Mouse (Mus musculus) embryonic facial prominence, embryonic 12.5 days (tissue): ENCODE results near the gene Bbs9. TPM values are rescaled to one million over a fixed set of nuclear protein-coding genes. Genes with fewer than 3 reads are reported as not detected.

Experiments used
- ATAC-seq: fragments of 200-750 bp; cut with Nextera tagmentation; 2 replicates; pipeline ENCODE4 v1.8.0; 2017; ENCODE audit not compliant: insufficient number of reproducible peaks, insufficient read depth, low FRiP score, low TSS enrichment
- H3K27ac ChIP-seq: fragments of 300-500 bp; sonication (generic); 2 replicates; pipeline ENCODE4 v1.5.1; 2016; ENCODE audit warnings: mild to moderate bottlenecking
- H3K27me3 ChIP-seq: fragments of 300-500 bp; sonication (generic); 2 replicates; pipeline ENCODE4 v1.6.1; 2016; ENCODE audit warnings: mild to moderate bottlenecking, moderate library complexity
- H3K36me3 ChIP-seq: fragments of 300-500 bp; sonication (generic); 2 replicates; pipeline ENCODE4 v1.6.1; 2016; ENCODE audit warnings: mild to moderate bottlenecking
- H3K4me1 ChIP-seq: fragments of 300-500 bp; sonication (generic); 2 replicates; pipeline ENCODE4 v1.6.1; 2016
- H3K4me2 ChIP-seq: fragments of 300-500 bp; sonication (generic); replicated peaks from 2 replicates; pipeline ENCODE4 v1.6.1; 2016; ENCODE audit warnings: mild to moderate bottlenecking, moderate library complexity
- H3K4me3 ChIP-seq: fragments of 300-500 bp; sonication (generic); 2 replicates; pipeline ENCODE4 v1.5.1; 2016; ENCODE audit warnings: mild to moderate bottlenecking
- H3K9ac ChIP-seq: fragments of 300-500 bp; sonication (generic); 2 replicates; pipeline ENCODE4 v1.6.1; 2016; ENCODE audit warnings: mild to moderate bottlenecking, moderate library complexity
- H3K9me3 ChIP-seq: fragments of 300-500 bp; sonication (generic); 2 replicates; pipeline ENCODE4 v1.6.1; 2016; ENCODE audit warnings: mild to moderate bottlenecking, moderate library complexity
- WGBS: fragments of 180-500 bp; shearing (Covaris S2); methylation state at CpG from one replicate; pipeline ENCODE4 v1.1.7; 2016; 5-methylcytosine and 5-hydroxymethylcytosine counted together
- polyA plus RNA-seq: library from polyadenylated mRNA; unstranded; fragments of >200 nt; fragmentation: Nextera tagmentation; extraction: Ambion mirVana; gene quantifications from 2 replicates; pipeline ENCODE4 v1.2.1, GENCODE M21; 2016

Gene Bbs9
- polyA plus RNA-seq, 1 experiment from 2014 or later, result 17.3 TPM

DNA sequence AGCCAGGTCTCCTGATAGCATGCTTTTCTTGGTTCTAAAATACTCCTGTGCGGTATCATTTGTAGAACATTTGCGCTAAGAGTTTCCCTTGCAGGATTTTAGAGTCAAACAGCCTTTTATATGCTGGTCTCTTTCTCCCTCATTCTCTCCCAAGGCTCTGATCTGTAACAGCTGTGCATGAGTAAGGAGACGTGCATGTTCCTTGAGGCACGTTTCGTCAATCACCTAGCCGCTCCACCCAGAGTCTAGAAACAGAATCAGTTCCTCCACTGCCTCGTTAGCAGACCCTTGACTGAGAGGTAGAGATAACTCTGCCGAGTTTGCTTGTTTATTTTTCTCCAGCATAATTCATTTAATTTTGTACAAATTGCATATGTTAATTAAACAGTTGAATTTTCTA is 259.4 kb downstream of the Bbs9 start:
- no peak overlapping the region for H3K4me2 ChIP-seq
- ATAC-seq, result no peak
- no peaks in the 10 kb centered on the region for H3K36me3 ChIP-seq
- H3K4me1 ChIP-seq, result no peaks in the 10 kb centered on the region
- no peaks in the 10 kb centered on the region for H3K27me3 ChIP-seq
- no peak overlapping the region for H3K4me3 ChIP-seq
- no peaks in the 10 kb centered on the region for H3K9me3 ChIP-seq
- 52% methylated on average over 8 of the region's 8 CpGs for WGBS
- no peak overlapping the region for H3K9ac ChIP-seq
- no peak overlapping the region for H3K27ac ChIP-seq

DNA sequence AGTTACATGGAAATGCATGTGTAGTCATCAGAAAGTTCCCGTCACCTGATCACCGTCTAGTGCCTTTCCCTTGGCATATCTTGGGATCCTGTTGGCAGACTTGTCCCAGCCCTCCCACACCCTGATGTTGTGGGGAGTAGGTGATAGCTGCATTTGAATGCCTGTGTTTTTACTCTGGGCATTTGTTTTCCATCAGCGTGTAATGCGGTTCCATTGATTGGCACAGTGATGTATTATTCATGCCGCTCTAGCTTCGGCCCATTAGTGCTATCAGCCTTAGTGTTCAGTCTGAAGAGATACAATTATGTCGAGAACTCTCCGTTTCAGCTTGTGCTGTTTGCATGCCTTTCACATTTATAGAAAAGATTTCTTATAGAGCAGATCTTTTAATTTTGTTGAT is 259.9 kb downstream of the Bbs9 start:
- no peaks in the 10 kb centered on the region for H3K36me3 ChIP-seq
- H3K27ac ChIP-seq, result no peak overlapping the region
- H3K9me3 ChIP-seq, result no peaks in the 10 kb centered on the region
- H3K4me1 ChIP-seq, result no peaks in the 10 kb centered on the region
- no peak overlapping the region for H3K4me2 ChIP-seq
- H3K27me3 ChIP-seq, result no peaks in the 10 kb centered on the region
- H3K9ac ChIP-seq, result no peak overlapping the region
- no peak for ATAC-seq
- H3K4me3 ChIP-seq, result no peak overlapping the region
- WGBS, result 83% methylated on average over 8 of the region's 8 CpGs

DNA sequence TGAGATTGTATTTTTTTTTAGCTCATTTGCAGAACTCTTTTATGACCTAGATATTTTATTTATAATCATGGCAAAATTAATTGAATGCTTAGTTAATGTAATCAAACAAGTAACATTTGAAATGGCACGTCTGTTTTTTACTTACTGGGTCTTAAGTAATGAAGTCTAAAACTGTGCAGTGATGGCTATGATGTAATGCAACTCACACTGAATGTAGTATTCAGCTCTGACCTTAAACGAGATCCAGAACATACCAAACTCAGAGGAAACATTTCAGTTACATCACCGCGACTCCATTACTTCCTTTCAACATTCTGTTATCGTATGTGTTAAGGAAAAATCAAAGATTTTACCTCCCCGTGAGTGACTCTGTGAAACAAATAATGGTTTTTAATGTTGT is 262.4 kb downstream of the Bbs9 start:
- 64% methylated on average over 6 of the region's 6 CpGs for WGBS
- no peak overlapping the region for H3K4me3 ChIP-seq

DNA sequence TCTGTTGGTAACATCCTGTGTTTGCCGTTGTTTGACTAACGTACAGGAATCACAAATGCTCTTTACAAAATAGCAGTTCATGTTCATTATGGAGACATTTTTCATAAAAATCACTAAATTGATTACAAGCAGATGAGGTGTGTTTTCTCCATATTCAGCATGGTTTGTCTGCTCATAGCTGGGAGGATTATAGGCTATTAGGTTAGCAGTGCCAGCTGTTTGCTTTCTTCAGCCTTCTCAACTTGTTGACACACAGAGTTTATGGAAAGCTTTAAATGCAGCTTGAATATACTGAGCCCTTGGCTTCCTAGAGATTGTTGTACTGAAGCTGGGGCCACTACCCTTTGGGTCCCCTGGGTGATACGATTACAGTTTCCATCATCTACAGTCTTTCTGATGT is 263.3 kb downstream of the Bbs9 start:
- Histone ChIP-seq H3K9me3 (no peaks in the 10 kb centered on the region), H3K27ac (no peak overlapping the region), H3K36me3 (no peaks in the 10 kb centered on the region), H3K9ac (no peak overlapping the region), H3K4me3 (no peak overlapping the region), H3K4me1 (no peaks in the 10 kb centered on the region), H3K27me3 (no peaks in the 10 kb centered on the region), H3K4me2 (no peak overlapping the region)
- 93% methylated on average over 3 of the region's 3 CpGs for WGBS
- no peak for ATAC-seq

More for the DNA sequence above, 262.4 kb downstream of the Bbs9 start:
- no peaks in the 10 kb centered on the region for H3K36me3 ChIP-seq
- no peak overlapping the region for H3K4me2 ChIP-seq
- H3K9ac ChIP-seq, result no peak overlapping the region
- no peak overlapping the region for H3K27ac ChIP-seq
- H3K27me3 ChIP-seq, result no peaks in the 10 kb centered on the region
- no peak for ATAC-seq
- H3K9me3 ChIP-seq, result no peaks in the 10 kb centered on the region
- no peaks in the 10 kb centered on the region for H3K4me1 ChIP-seq

DNA sequence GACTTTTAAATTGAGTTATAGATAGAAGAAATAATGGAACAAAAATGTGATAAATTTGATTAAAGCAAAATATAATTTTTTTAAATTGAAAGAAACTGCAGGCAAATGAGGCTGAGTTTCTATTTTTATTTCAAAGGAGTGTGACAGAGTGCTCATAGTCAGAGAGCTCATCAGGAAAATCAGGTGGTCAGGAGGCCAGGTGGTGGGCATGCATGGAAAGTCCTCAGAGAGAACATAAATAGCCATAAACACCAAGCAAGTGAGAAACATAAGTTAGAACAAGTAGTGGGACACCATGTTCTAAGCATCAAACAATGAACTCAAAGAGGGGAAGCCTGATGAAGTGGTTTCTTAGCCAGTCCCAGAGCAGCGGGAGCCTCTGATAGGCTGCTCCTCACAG is 266.5 kb downstream of the Bbs9 start:
- Histone ChIP-seq H3K27ac (no peak overlapping the region), H3K9me3 (no peaks in the 10 kb centered on the region), H3K27me3 (no peaks in the 10 kb centered on the region), H3K36me3 (no peaks in the 10 kb centered on the region), H3K4me1 (no peaks in the 10 kb centered on the region), H3K4me2 (no peak overlapping the region), H3K9ac (no peak overlapping the region), H3K4me3 (no peak overlapping the region)
- WGBS, result 100% methylated on average over 1 of the region's 1 CpGs
- ATAC-seq, result no peak

DNA sequence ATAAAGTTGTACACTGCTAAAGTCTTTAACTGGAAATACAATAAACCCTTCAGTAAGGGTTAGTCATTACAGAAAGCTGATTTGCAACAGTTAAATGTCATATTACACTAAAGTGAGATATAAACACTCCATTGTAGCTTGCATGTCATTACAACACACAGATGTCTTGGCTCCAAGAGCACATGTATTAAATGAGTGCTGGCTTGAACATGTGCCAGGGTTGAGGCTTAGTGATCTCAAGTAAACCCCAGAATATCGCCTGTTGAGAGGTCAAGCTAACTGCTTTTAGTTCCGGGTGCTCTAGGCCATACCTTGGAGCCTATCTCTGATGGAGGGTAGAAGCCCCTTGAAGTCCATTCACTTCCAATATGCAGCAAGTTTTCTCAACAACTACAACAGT is 273.1 kb downstream of the Bbs9 start:
- ATAC-seq, result no peak
- WGBS, result 75% methylated on average over 2 of the region's 2 CpGs

DNA sequence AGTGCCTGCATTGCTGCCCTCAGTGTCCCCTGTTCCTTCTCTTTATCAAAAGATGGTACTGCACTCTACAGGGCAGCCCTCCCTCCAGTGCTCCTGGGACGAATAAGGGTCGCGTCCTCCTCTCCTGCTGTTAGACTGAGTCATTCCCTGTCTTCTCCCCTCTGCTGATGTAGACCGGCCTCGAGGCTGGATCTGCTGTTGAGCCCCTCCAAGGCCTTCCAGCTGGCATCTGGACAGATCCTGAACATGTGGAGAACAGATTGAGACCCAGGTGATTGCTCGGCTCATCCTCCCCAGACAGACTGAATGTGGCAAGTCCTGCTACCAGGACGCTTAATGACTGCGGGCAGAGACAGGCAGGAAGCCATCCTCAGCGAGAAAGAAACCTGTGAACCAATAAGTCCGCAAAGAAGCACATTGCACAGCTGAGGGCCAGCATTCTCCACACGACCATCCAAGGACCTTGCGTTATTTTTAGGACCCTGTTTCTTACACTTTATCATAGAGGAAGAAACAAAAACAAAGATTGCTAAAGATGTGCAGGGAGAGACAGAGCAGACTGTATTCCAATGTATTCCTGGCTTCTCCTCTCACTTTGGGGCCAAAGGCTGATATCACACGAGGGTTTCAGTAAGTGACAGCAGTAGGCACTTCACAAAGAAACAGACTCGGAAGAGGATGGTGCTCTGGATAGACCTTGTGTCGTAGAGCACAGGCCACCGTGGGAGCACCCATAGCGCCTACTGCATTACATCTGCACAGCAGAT is 275.4 kb downstream of the Bbs9 start:
- Histone ChIP-seq H3K4me1 (no peaks in the 10 kb centered on the region), H3K27ac (no peak overlapping the region), H3K4me2 (no peak overlapping the region), H3K27me3 (no peaks in the 10 kb centered on the region), H3K9ac (no peak overlapping the region), H3K9me3 (no peaks in the 10 kb centered on the region), H3K36me3 (no peaks in the 10 kb centered on the region), H3K4me3 (no peak overlapping the region)
- 75% methylated on average over 17 of the region's 17 CpGs for whole genome bisulfite sequencing
- 0 out of 2 replicates have a peak, but pooled peaks have one; percentile 28 for ATAC-seq

More for the DNA sequence above, 273.1 kb downstream of the Bbs9 start:
- H3K27me3 ChIP-seq, result no peaks in the 10 kb centered on the region
- H3K9ac ChIP-seq, result no peak overlapping the region
- H3K36me3 ChIP-seq, result no peaks in the 10 kb centered on the region
- H3K4me1 ChIP-seq, result no peaks in the 10 kb centered on the region
- no peaks in the 10 kb centered on the region for H3K9me3 ChIP-seq
- H3K4me2 ChIP-seq, result no peak overlapping the region
- no peak overlapping the region for H3K27ac ChIP-seq
- H3K4me3 ChIP-seq, result no peak overlapping the region

DNA sequence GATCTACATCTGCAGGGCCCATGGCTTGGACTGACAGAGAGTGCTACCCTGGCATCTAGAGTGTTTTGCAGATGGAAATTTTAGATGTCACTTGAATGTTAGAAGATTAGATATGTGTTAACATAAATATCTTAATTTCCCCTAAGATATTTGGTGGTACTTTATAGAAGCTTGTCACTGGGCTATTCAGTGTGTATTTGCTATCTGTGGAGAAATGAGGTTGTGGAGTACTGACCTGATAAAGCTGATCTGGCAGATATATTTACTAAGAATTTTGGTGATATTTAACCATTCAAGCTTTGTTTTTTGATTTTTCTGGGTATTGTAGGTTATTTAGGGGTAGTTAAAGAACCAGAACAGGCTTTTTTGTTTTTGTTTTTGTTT is 276.0 kb downstream of the Bbs9 start:
- Histone ChIP-seq H3K4me2 (no peak overlapping the region), H3K4me1 (no peaks in the 10 kb centered on the region), H3K27ac (no peak overlapping the region), H3K36me3 (no peaks in the 10 kb centered on the region), H3K9ac (no peak overlapping the region), H3K27me3 (no peaks in the 10 kb centered on the region), H3K4me3 (no peak overlapping the region), H3K9me3 (no peaks in the 10 kb centered on the region)
- no peak for ATAC-seq

DNA sequence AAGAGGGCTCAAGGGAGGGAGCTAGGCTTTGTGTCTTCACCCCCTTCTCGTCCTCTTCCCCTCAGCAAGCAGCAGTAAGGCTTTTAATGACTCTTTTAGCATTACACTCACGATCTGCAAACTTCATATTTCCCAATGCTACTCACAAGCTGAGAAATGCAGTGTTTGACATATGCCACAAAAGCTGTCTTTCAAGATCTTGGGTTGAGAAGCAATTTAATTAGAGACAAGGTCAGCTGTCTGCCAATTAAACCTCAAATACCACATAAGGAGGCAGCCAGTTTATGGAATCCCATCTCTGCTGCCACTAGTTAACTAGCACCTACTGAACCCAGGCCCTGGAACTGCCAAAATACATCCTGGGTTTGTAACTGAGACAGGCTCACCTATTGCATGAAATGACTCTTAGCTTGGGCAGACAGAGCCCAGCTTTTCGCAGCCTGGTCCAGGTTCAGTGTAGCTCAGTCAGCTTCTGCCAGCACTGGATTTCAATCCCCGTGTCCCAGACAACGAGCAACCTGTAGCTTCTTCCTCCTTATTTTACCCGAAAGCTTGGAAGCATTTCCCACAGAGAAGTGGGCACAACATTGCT is 278.7 kb downstream of the Bbs9 start:
- 65% methylated on average over 6 of the region's 6 CpGs for WGBS
- no peak for ATAC-seq

DNA sequence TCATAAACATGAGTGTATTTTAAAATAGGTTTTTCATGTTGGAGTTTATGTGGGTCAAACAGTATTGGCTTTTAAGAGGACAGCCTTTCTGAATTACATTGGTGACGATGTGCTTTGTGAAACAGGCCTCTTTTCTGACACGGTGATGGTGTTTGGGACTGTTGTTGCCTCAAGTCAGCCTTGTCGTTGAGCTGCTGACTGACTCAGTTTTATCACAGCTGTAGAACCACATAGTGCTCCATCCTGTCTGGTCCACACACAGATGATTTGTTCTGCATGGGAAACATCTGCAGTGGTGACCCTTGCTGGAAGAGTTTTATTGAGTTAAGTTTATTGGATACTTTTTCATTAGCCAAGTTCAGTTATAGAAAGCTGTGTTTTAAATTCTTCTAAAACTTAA is 283.0 kb downstream of the Bbs9 start:
- ATAC-seq, result no peak
- H3K4me3 ChIP-seq, result no peak overlapping the region
- WGBS, result 63% methylated on average over 3 of the region's 3 CpGs
- no peaks in the 10 kb centered on the region for H3K36me3 ChIP-seq
- no peak overlapping the region for H3K4me2 ChIP-seq
- H3K27ac ChIP-seq, result no peak overlapping the region
- H3K27me3 ChIP-seq, result no peaks in the 10 kb centered on the region
- H3K9me3 ChIP-seq, result no peaks in the 10 kb centered on the region
- no peak overlapping the region for H3K9ac ChIP-seq
- no peaks in the 10 kb centered on the region for H3K4me1 ChIP-seq

More for the DNA sequence above, 278.7 kb downstream of the Bbs9 start:
- Histone ChIP-seq H3K27ac (no peak overlapping the region), H3K4me1 (no peaks in the 10 kb centered on the region), H3K4me3 (no peak overlapping the region), H3K4me2 (no peak overlapping the region), H3K27me3 (no peaks in the 10 kb centered on the region), H3K9ac (no peak overlapping the region), H3K36me3 (no peaks in the 10 kb centered on the region), H3K9me3 (no peaks in the 10 kb centered on the region)

DNA sequence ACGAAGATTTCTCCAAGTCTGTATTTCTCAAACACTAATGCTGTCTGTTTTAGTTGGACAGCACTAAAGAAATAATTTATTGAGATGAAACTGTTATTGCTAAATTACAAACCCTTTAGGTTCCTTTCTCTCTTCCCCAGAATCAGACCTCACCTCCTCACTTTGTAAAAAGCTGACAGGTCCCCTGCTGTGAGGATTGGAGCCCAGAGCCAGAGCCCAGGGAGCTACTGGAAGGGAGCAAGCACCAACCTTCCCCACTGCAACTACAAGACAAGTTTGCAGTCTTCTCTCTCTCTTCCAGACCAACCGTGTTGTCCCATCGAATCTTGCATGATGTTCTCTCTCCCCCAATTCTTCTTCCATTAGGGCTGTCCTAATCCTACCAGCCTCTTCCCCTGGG is 283.7 kb downstream of the Bbs9 start:
- Histone ChIP-seq H3K27ac (no peak overlapping the region), H3K9ac (no peak overlapping the region), H3K27me3 (no peaks in the 10 kb centered on the region), H3K36me3 (no peaks in the 10 kb centered on the region), H3K4me2 (no peak overlapping the region), H3K4me3 (no peak overlapping the region), H3K9me3 (no peaks in the 10 kb centered on the region), H3K4me1 (no peaks in the 10 kb centered on the region)
- 57% methylated on average over 3 of the region's 3 CpGs for WGBS
- ATAC-seq, result no peak

DNA sequence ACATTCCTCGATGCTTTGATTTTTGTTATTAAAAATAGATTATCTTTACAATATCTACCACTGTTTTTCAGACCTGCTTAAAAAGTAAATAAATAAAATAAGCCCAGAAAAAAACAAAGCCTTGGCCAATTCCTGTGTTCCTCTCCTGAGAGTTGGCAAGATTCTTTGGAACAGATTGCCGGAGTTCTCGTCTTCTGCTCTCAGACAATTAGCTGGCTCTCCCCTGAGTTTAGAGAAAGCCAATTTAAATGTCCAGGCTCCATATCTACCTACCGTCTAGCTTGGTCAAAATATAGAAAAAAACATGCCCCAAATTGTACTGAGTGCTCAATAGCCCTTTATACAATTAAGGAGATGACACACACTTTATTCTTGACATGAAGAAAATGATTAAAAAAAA is 284.9 kb downstream of the Bbs9 start:
- H3K27ac ChIP-seq, result no peak overlapping the region
- peaks cover 5% of the 10 kb centered on the region; the same call in 1 of the 2 replicates for H3K4me1 ChIP-seq
- no peaks in the 10 kb centered on the region for H3K27me3 ChIP-seq
- no peak overlapping the region for H3K9ac ChIP-seq
- no peaks in the 10 kb centered on the region for H3K9me3 ChIP-seq
- no peak overlapping the region for H3K4me3 ChIP-seq
- WGBS, result 74% methylated on average over 4 of the region's 4 CpGs
- H3K4me2 ChIP-seq, result no peak overlapping the region
- no peaks in the 10 kb centered on the region for H3K36me3 ChIP-seq
- no peak for ATAC-seq
